Mouse (Mus musculus) G1E (cell line): ENCODE measurements around the gene Rap1gap2.

ENCODE experiments used
- CTCF ChIP-seq: IDR thresholded peaks from 2 replicates; pipeline ENCODE4 v1.5.1; 2012; ENCODE audit warnings: low read depth, low read length, inconsistent platforms, mixed read lengths
- GATA1 ChIP-seq: IDR thresholded peaks from 2 replicates; pipeline ENCODE4 v1.6.1; 2012; ENCODE audit warnings: borderline replicate concordance, low read length, inconsistent platforms, mixed read lengths
- GATA2 ChIP-seq: IDR thresholded peaks from 2 replicates; pipeline ENCODE4 v1.6.1; 2012; ENCODE audit warnings: low read depth, low read length, inconsistent platforms, borderline replicate concordance

GRCm38 (mm10) chr11:74413449-74413972 lies 197.2 kb downstream of the Rap1gap2 start:
- TF ChIP-seq GATA2 (no peak), GATA1 (no peak), CTCF (no peak)
